Mouse (Mus musculus) stomach, embryonic 14.5 days (tissue): Measurements from ENCODE around the gene Rab3a. TPM values are rescaled to one million over a fixed set of nuclear protein-coding genes. Genes with fewer than 3 reads are reported as not detected.

Source experiments
- ATAC-seq: fragments of 200-750 bp; cut with Nextera tagmentation; 2 replicates; pipeline ENCODE4 v1.8.0; 2017; ENCODE audit warnings: low read depth, moderate TSS enrichment; ENCODE audit not compliant: insufficient number of reproducible peaks, insufficient read depth, low FRiP score
- H3K27ac ChIP-seq: fragments of 300-500 bp; sonication (generic); 2 replicates; pipeline ENCODE4 v1.5.1; 2014; ENCODE audit warnings: mild to moderate bottlenecking, low read length, moderate library complexity, mixed read lengths
- H3K27me3 ChIP-seq: fragments of 300-500 bp; sonication (generic); 2 replicates; pipeline ENCODE4 v1.6.1; 2014; ENCODE audit warnings: low read length, control low read depth, mixed read lengths; ENCODE audit not compliant: control insufficient read depth, insufficient read depth
- H3K36me3 ChIP-seq: fragments of 300-500 bp; sonication (generic); 2 replicates; pipeline ENCODE4 v1.6.1; 2014; ENCODE audit warnings: mild to moderate bottlenecking, control low read depth, low read length, moderate library complexity, mixed read lengths; ENCODE audit not compliant: control insufficient read depth, insufficient read depth
- H3K4me1 ChIP-seq: fragments of 300-500 bp; sonication (generic); 2 replicates; pipeline ENCODE4 v1.6.1; 2014; ENCODE audit warnings: low read length, control low read depth, mixed read lengths; ENCODE audit not compliant: control insufficient read depth, insufficient read depth
- H3K4me2 ChIP-seq: fragments of 300-500 bp; sonication (generic); replicated peaks from 2 replicates; pipeline ENCODE4 v1.6.1; 2014; ENCODE audit warnings: low read depth, low read length, control low read depth
- H3K4me3 ChIP-seq: fragments of 300-500 bp; sonication (generic); 2 replicates; pipeline ENCODE4 v1.5.1; 2014; ENCODE audit warnings: low read depth, low read length, control low read depth
- H3K9ac ChIP-seq: fragments of 300-500 bp; sonication (generic); replicated peaks from 2 replicates; pipeline ENCODE4 v1.6.1; 2014; ENCODE audit warnings: low read depth, mild to moderate bottlenecking, control low read depth, low read length, moderate library complexity, mixed read lengths
- H3K9me3 ChIP-seq: fragments of 300-500 bp; sonication (generic); 2 replicates; pipeline ENCODE4 v1.6.1; 2016; ENCODE audit warnings: low read depth, low read length, control low read depth; ENCODE audit not compliant: control insufficient read depth
- WGBS: fragments of 180-500 bp; shearing (Covaris S2); extraction: QIAGEN DNeasy Blood & Tissue Kit; methylation state at CpG from one replicate; pipeline ENCODE4 v1.1.7; 2014; 5-methylcytosine and 5-hydroxymethylcytosine counted together
- polyA plus RNA-seq: library from polyadenylated mRNA; unstranded; fragments of >200 nt; fragmentation: Nextera tagmentation; extraction: Ambion mirVana; gene quantifications from 2 replicates; pipeline ENCODE4 v1.2.1, GENCODE M21; 2014

The Rab3a gene
- polyA plus RNA-seq, 1 experiment from 2014 or later: 27.0 TPM

DNA sequence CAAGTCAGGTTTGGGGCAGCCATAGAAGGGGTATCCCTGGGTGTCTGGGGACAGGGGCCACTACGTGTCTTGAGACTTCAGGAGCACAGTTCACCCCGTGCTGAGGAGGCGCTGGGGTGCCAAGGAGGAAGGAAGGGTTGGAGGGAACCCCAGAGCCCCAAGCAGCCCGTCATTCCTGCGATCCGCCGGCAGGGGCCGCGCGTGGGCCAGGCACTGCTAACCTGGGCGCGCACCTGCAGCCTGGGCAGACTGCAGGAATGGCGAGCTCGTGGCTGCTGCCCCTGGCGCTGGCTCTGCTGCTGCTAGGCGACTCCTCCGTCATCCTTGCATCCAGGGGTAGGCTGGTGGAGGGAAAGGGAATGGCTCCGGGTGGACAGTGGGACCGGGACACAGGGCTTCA is 36.2 kb upstream of the Rab3a start, which contains the start of gene Gm3336:
Gene Gm3336 (plus strand): TSS at position 247 of the 400 bp plus-strand sequence.
- ATAC-seq: peak; percentile 14; the same call in 1 of the 2 replicates
- H3K4me1 ChIP-seq: no peaks in the 10 kb centered on the region
- no peaks in the 10 kb centered on the region for H3K27me3 ChIP-seq
- WGBS: 4% methylated on average over 19 of the region's 19 CpGs
- H3K27ac ChIP-seq: no peak within 1 kb of the TSS
- no peak within 1 kb of the TSS for H3K9ac ChIP-seq
- no peak within 1 kb of the TSS for H3K4me2 ChIP-seq
- no peaks in the 10 kb centered on the region for H3K36me3 ChIP-seq
- H3K9me3 ChIP-seq: no peaks in the 10 kb centered on the region
- H3K4me3 ChIP-seq: no peak within 1 kb of the TSS

DNA sequence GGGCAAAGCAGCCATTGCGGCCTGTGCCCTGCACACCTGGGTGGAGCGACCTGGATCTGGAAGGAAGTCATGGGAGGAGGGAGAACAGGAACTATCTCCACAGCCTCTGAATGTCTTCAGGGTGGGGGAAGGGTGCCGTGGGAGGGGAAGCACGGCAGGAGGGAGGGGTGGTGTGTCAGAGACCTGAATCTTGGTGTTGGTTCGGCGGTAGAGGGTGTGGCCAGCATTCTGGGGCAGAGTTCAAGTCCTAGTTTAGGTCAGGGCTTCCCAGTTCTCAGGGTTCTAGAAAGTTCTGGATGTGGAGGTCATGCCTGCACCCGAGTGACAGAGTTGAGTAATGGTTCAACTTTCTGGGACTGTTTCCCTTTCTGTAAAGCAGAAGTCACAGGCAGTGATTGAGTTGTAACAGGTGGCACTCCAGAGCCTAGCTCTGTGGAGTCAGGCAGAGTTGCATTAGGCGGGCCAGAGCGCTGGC is 34.6 kb upstream of the Rab3a start:
- Histone ChIP-seq H3K36me3 (no peaks in the 10 kb centered on the region), H3K4me1 (no peaks in the 10 kb centered on the region), H3K4me3 (no peak overlapping the region), H3K27me3 (no peaks in the 10 kb centered on the region), H3K27ac (no peak overlapping the region), H3K9ac (no peak overlapping the region), H3K4me2 (no peak overlapping the region), H3K9me3 (no peaks in the 10 kb centered on the region)
- WGBS: 48% methylated on average over 9 of the region's 9 CpGs
- ATAC-seq: no peak

DNA sequence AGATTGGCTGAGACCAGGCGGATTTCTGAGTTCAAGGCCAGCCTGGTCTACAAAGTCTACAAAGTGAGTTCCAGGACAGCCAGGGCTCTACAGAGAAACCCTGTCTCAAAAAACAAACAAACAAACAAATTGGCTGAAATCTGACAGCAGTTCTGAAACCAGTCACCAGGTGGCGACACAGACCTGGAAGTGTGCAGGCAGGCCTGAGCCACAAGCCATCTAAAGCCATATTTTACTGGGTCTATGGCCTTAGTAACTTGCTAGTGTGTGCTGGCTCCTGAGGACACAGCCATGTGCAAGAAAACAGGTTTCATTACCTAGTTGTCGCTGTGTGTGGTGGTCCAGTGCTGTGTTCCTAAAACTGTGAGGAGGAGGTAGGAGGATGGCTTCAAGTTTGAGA is 33.7 kb upstream of the Rab3a start:
- no peak for ATAC-seq
- WGBS: 2% methylated on average over 3 of the region's 3 CpGs
- H3K4me3 ChIP-seq: no peak overlapping the region

DNA sequence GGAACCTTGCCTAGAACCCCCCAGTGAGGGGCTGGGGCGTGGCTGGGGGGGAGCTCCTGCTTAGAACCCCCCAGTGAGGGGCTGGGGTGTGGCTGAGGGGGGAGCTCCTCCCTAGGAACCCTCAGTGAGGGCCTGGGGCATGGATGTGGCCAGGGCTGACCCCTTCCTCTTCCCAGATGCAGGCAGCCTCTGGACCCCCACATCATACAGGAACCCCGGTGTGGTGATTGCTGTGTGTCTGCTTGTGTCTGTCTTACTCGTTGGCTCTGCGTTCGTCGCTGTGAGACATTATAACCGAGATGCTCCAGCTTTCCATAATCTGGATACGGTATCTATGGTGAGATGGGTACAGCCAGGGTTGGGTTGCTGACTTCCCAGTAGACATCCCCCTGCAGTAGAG is 32.9 kb upstream of the Rab3a start:
- Histone ChIP-seq H3K4me1 (no peaks in the 10 kb centered on the region), H3K36me3 (no peaks in the 10 kb centered on the region), H3K4me2 (no peak overlapping the region), H3K9ac (no peak overlapping the region; the same call in 1 of the 2 replicates), H3K27me3 (no peaks in the 10 kb centered on the region), H3K4me3 (no peak overlapping the region), H3K27ac (no peak overlapping the region), H3K9me3 (no peaks in the 10 kb centered on the region)
- no peak for ATAC-seq
- WGBS: 83% methylated on average over 8 of the region's 8 CpGs

More for the DNA sequence above, 33.7 kb upstream of the Rab3a start:
- no peaks in the 10 kb centered on the region for H3K36me3 ChIP-seq
- no peaks in the 10 kb centered on the region for H3K4me1 ChIP-seq
- no peak overlapping the region for H3K9ac ChIP-seq
- H3K9me3 ChIP-seq: no peaks in the 10 kb centered on the region
- no peaks in the 10 kb centered on the region for H3K27me3 ChIP-seq
- no peak overlapping the region for H3K27ac ChIP-seq
- no peak overlapping the region for H3K4me2 ChIP-seq

DNA sequence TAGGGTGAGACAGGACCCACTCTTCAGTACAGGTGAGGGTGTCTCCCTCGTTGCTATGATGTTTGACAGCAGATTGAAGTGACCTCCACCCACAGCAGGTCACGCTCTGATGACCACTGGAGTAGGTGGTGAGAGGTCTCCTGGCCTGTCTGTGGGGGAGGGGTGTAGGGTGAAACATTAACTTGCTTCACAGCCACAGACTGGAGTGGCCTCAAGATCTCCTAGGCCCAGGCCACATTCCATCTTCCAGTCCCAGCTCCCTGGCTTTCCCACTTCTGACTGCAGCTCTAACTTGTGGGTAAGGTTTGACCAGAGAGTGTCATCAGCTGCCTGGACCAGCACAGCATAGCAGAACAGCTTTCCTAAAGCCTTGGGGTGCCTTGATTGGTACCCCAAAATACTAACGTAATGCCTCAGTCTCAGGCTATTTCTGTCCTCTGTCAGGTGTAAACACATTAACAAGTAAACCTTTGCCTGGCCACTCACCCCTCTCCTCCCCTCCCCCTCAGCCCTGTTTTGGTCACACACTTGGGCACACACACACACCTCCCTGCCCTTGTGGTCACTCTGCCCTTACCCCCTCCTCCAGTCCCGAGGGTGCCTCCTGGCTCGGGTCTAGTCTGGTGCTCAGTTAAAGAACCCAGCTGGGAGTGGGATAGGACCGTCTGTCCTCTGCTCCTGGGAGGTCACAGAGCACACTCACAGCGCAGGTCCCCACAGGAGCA is 30.8 kb upstream of the Rab3a start, which contains the start of gene Pde4c:
Gene Pde4c (plus strand): TSS at position 235 of the 725 bp plus-strand sequence.
- 50% methylated on average over 7 of the region's 7 CpGs for WGBS

DNA sequence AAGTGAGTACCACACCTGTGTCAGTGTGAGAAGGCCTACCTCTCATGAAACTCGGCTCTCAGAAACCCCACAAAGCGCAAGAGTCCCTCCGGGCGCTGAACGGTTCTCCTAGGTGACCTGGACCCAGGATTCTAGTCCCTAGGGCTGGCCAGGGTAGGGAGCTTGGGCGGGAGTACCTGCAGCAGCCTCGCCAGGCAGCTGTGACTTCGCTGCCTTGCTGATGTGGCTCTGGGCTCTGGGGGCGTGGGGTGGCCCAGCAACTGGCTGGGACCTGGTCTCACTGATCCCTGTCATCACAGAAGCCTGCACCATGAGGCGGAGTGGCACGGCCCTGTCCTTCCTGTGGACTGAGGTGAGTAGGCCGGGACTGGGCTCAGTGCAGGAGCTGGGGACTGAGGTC is 30.3 kb upstream of the Rab3a start:
- Histone ChIP-seq H3K9ac (no peak overlapping the region), H3K4me3 (no peak overlapping the region), H3K4me1 (no peaks in the 10 kb centered on the region), H3K9me3 (no peaks in the 10 kb centered on the region), H3K27me3 (0 out of 2 replicates have a peak, but pooled peaks cover 4% of the 10 kb centered on the region), H3K36me3 (no peaks in the 10 kb centered on the region), H3K27ac (no peak overlapping the region), H3K4me2 (no peak overlapping the region)
- WGBS: 68% methylated on average over 12 of the region's 12 CpGs
- ATAC-seq: no peak

More for the DNA sequence above, 30.8 kb upstream of the Rab3a start, which contains the start of gene Pde4c:
- H3K4me2 ChIP-seq: no peak within 1 kb of the TSS
- 0 out of 2 replicates have a peak, but pooled peaks have one; percentile 47 for ATAC-seq
- H3K4me3 ChIP-seq: no peak within 1 kb of the TSS
- H3K27me3 ChIP-seq: 0 out of 2 replicates have a peak, but pooled peaks cover 4% of the 10 kb centered on the region
- H3K9ac ChIP-seq: no peak within 1 kb of the TSS
- no peaks in the 10 kb centered on the region for H3K9me3 ChIP-seq
- no peak within 1 kb of the TSS for H3K27ac ChIP-seq
- H3K36me3 ChIP-seq: no peaks in the 10 kb centered on the region
- H3K4me1 ChIP-seq: no peaks in the 10 kb centered on the region

DNA sequence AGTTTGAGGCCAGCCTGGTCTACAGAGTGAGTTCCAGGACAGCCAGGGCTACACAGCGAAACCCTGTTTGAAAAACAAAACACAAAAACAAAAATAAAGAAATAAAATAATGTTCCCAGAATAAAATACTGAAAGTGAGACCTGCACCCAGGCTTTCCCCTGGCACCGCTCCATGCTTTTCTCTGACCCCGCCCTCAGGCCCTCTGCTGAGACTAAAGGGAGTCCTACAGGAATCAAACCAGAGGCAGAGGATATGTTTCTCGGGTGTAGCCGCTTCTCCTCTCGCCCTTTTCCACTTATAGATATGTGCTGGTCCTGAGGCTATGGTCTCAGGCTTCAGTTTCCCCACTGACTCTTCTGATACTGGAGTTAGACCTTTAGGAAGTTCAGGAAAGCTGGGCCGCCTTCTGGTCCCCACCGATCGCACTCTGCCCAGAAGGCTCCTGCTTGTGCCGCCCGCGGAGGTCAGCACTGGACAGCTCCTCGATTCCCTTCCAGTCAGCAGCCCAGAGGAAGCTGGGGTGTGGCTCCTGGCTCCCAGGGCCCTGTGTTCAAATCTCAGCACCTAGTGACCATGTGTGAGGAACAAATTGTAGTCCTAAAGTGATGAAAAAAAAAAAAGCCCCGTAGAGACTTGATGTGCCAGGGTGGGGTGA is 28.6 kb upstream of the Rab3a start:
- 24% methylated on average over 14 of the region's 14 CpGs for WGBS
- Histone ChIP-seq H3K27ac (no peak overlapping the region), H3K27me3 (0 out of 2 replicates have a peak, but pooled peaks cover 4% of the 10 kb centered on the region), H3K9ac (no peak overlapping the region), H3K36me3 (no peaks in the 10 kb centered on the region), H3K4me2 (no peak overlapping the region), H3K9me3 (no peaks in the 10 kb centered on the region), H3K4me1 (no peaks in the 10 kb centered on the region), H3K4me3 (no peak overlapping the region)
- ATAC-seq: no peak

DNA sequence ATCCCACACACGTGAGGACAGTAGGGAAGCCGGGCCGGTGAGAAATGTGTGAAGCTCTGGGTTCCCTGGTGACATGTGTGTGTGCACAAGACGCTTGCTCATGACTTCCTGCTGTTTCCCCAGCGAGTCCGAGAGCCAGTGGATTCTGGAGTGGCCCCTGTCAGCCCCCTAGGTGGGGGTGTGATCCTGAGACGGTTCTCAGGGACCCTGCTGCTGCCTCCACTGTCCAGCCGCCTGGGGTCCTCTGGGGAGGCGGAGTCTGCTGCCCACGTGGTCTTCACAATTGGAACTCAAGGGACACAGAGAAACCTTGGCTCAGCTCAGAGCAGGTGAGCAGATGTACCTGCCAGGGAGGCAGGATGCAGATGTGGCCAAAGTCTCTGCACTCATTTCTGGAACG is 27.8 kb upstream of the Rab3a start:
- Histone ChIP-seq H3K4me2 (no peak overlapping the region), H3K9me3 (no peaks in the 10 kb centered on the region), H3K36me3 (no peaks in the 10 kb centered on the region), H3K27me3 (0 out of 2 replicates have a peak, but pooled peaks cover 4% of the 10 kb centered on the region), H3K27ac (no peak overlapping the region), H3K9ac (no peak overlapping the region), H3K4me3 (no peak overlapping the region), H3K4me1 (no peaks in the 10 kb centered on the region)
- 43% methylated on average over 11 of the region's 11 CpGs for WGBS
- ATAC-seq: no peak
